Mouse (Mus musculus) stomach, postnatal 0 days (tissue): ENCODE measurements around the gene Gcsam. TPM values are rescaled to one million over a fixed set of nuclear protein-coding genes. Genes with fewer than 3 reads are reported as not detected.

ENCODE experiments used
- ATAC-seq: fragments of 200-750 bp; cut with Nextera tagmentation; 2 replicates; pipeline ENCODE4 v1.8.0; 2017; ENCODE audit not compliant: low FRiP score, low TSS enrichment
- DNase-seq: peaks from one replicate; pipeline ENCODE4 v3.0.0-alpha.2; 2016; ENCODE audit warnings: low spot score
- H3K27ac ChIP-seq: fragments of 300-500 bp; sonication (generic); replicated peaks from 2 replicates; pipeline ENCODE4 v1.5.1; 2014; ENCODE audit warnings: mild to moderate bottlenecking, control low read depth
- H3K27me3 ChIP-seq: fragments of 300-500 bp; sonication (generic); 2 replicates; pipeline ENCODE4 v1.6.1; 2014; ENCODE audit warnings: low read length; ENCODE audit not compliant: control insufficient read depth, insufficient read depth
- H3K36me3 ChIP-seq: fragments of 300-500 bp; sonication (generic); 2 replicates; pipeline ENCODE4 v1.6.1; 2014; ENCODE audit warnings: low read length, mixed read lengths; ENCODE audit not compliant: control insufficient read depth, insufficient read depth
- H3K4me1 ChIP-seq: fragments of 300-500 bp; sonication (generic); replicated peaks from 2 replicates; pipeline ENCODE4 v1.6.1; 2014; ENCODE audit warnings: antibody characterized with exemption; ENCODE audit not compliant: control insufficient read depth, insufficient read depth
- H3K4me2 ChIP-seq: fragments of 300-500 bp; sonication (generic); replicated peaks from 2 replicates; pipeline ENCODE4 v1.6.1; 2014; ENCODE audit warnings: low read depth, mild to moderate bottlenecking, control low read depth, moderate library complexity
- H3K4me3 ChIP-seq: fragments of 300-500 bp; sonication (generic); 2 replicates; pipeline ENCODE4 v1.5.1; 2014; ENCODE audit warnings: low read depth, low read length, control low read depth
- H3K9ac ChIP-seq: fragments of 300-500 bp; sonication (generic); 2 replicates; pipeline ENCODE4 v1.6.1; 2014; ENCODE audit warnings: mild to moderate bottlenecking, low read length, control low read depth, mixed read lengths
- H3K9me3 ChIP-seq: fragments of 300-500 bp; sonication (generic); 2 replicates; pipeline ENCODE4 v1.6.1; 2016; ENCODE audit warnings: low read length; ENCODE audit not compliant: control insufficient read depth
- CTCF ChIP-seq: IDR thresholded peaks from 2 replicates; pipeline ENCODE4 v1.5.1; 2016; ENCODE audit warnings: antibody characterized with exemption, low read depth, mild to moderate bottlenecking, moderate library complexity
- EP300 ChIP-seq: optimal IDR thresholded peaks from 2 replicates; pipeline ENCODE3; 2016; ENCODE audit warnings: antibody characterized with exemption
- WGBS: fragments of 180-500 bp; shearing (Covaris S2); extraction: QIAGEN DNeasy Blood & Tissue Kit; methylation state at CpG from one replicate; pipeline ENCODE4 v1.1.7; 2014; 5-methylcytosine and 5-hydroxymethylcytosine counted together
- polyA plus RNA-seq: library from polyadenylated mRNA; unstranded; fragments of >200 nt; fragmentation: Nextera tagmentation; extraction: Ambion mirVana; gene quantifications from 2 replicates; pipeline ENCODE4 v1.2.1, GENCODE M21; 2015

Gene Gcsam
- polyA plus RNA-seq, 1 experiment from 2014 or later: 0.11 TPM

DNA sequence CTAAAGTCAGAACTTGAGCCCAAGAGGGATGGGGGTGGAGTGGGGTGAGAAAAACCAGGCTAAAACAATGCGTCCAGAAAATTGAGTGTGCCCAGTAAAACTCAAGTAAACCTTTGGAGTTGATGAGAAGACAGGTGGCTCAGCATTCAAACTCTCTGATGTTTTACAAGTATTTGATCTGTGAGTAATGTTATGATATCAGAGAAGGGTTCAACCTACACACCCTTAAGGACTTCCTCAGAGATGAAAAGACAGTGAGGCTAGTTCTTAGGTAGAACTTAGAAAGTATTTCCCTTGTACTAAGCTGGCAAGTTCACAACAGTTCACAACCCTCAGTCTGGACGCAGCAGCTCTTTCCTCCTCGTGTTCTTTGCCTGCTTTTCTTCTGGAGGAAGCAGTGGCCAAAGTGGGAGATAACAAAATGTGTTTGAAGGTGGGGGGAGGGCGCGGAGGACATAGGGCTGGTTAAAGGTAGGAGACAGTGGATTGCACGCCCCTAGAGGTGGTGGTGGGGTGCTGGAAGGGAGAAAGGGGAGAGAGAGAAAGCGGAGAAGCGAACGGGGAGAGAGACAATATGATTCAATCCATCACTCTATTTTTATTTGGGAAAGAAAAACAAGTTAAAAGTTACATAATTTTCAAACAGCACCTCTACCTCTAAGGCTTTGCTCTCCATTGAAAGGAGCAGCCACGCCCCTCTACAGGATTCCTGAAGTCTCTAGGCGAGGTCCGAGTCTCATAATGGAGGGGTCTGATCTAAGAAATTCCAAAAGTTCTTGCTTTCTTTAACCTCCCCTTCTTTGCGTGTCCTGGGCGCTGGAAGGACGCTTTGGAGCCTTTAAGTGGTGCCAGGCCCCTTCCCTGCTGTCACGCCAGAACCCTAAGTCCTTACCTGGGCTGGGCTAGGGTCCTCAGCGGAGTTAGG lies 43.1 kb downstream of the Gcsam start:
- WGBS: 10% methylated on average over 17 of the region's 17 CpGs
- Histone ChIP-seq H3K4me2 (peak overlapping the region; percentile 60), H3K4me1 (no peaks in the 10 kb centered on the region), H3K9me3 (no peaks in the 10 kb centered on the region), H3K4me3 (peak overlapping the region; percentile 43), H3K27me3 (no peaks in the 10 kb centered on the region), H3K36me3 (no peaks in the 10 kb centered on the region), H3K27ac (peak overlapping the region; percentile 91), H3K9ac (peak overlapping the region; percentile 65)
- TF ChIP-seq EP300 (no peak), CTCF (peak; percentile 27; the same call in 1 of the 2 replicates)
- peak; percentile 25; the same call in 1 of the 2 replicates for ATAC-seq
- peak; percentile 60 for DNase-seq

DNA sequence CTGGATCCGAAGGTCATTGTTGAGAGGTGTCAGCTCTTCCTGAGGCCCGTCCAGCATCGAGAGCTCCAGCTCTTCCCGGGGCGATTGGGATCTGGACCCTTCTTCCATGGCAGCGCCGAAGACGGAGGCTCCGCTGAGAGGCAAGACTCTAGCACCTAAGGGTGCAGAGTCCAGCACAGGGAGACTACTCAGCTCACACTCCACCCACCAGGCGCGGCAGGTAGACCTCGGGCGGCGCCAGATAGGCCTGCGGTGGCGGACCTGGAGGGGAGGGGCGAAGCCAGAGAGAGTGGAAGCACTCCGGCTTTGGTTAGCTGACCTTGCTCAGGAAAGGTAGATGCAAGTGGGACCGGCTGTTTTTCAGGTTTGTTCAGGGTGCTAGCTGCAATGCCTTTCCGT lies 43.8 kb downstream of the Gcsam start, which contains the start of gene BC016579:
TSS of gene BC016579 (minus strand) at position 135 of the 399 bp plus-strand sequence.
- DNase-seq (peak; percentile 95), ATAC-seq (peak; percentile 98)
- Histone ChIP-seq H3K36me3 (no peaks in the 10 kb centered on the region), H3K9me3 (no peaks in the 10 kb centered on the region), H3K4me2 (peak within 1 kb of the TSS; percentile 60), H3K4me1 (no peaks in the 10 kb centered on the region), H3K27me3 (no peaks in the 10 kb centered on the region), H3K4me3 (peak within 1 kb of the TSS; percentile 43), H3K27ac (peak within 1 kb of the TSS; percentile 91), H3K9ac (peak within 1 kb of the TSS; percentile 65)
- 3% methylated on average over 20 of the region's 20 CpGs for WGBS
- TF ChIP-seq EP300 (no peak), CTCF (no peak)

DNA sequence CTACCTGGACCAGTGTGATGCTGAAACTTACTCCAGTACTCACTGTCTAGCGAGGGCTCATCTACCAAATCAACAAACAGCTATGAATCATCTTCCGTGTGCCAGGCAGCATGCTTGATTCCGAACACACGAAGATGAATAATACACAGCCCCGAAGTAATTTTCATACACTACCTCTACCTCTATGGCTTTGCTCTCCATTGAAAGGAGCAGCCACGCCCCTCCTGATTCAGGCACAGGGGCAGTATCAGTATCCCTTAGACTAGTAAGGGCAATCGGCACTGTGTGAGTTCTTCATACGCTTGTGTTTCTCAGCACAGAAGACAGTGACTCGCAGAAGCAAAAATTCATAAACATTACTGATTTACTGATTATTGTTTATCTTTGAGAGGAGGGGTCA lies 44.3 kb downstream of the Gcsam start:
- no peak for DNase-seq
- H3K9ac ChIP-seq: no peak overlapping the region
- WGBS: 46% methylated on average over 9 of the region's 9 CpGs
- H3K4me1 ChIP-seq: no peaks in the 10 kb centered on the region
- no peaks in the 10 kb centered on the region for H3K27me3 ChIP-seq
- no peaks in the 10 kb centered on the region for H3K36me3 ChIP-seq
- peak overlapping the region; percentile 91 for H3K27ac ChIP-seq
- ATAC-seq: no peak
- peak overlapping the region; percentile 60 for H3K4me2 ChIP-seq
- peak overlapping the region; percentile 43; the same call in 1 of the 2 replicates for H3K4me3 ChIP-seq
- TF ChIP-seq CTCF: no peak
- no peak for TF ChIP-seq EP300
- H3K9me3 ChIP-seq: no peaks in the 10 kb centered on the region

DNA sequence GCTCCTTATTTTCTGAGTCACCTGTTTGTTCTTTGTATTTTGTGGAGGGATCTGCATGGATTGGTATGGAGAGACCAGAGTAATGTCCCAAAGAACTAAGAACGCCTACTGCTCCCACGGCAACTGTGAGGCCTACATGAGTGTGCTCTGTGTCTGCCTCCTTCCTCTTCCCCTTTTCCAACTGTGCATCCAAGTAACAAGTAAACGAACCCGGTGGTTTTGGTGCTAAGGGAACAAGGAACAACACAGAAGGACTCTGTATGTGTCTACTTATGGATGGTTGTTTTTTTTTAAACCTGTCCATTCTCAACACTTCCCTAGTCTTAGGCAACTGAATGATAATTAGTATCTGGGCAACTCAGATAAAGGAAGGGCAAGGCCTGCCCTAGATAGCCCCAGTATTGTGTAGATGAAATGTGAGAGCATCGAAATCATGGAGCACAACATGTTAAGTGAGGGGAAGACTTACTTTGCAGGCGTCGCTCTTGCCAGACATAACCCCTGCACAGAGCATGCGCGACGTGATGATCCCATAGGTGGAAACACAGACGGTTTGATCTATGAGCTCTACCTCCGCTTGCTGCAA lies 47.5 kb downstream of the Gcsam start:
- Histone ChIP-seq H3K9ac (no peak overlapping the region), H3K4me2 (no peak overlapping the region), H3K4me3 (no peak overlapping the region), H3K27ac (no peak overlapping the region), H3K9me3 (no peaks in the 10 kb centered on the region), H3K36me3 (no peaks in the 10 kb centered on the region), H3K27me3 (no peaks in the 10 kb centered on the region), H3K4me1 (no peaks in the 10 kb centered on the region)
- TF ChIP-seq CTCF: no peak
- TF ChIP-seq EP300: no peak
- 86% methylated on average over 12 of the region's 12 CpGs for WGBS
- no peak for ATAC-seq
- DNase-seq: no peak

DNA sequence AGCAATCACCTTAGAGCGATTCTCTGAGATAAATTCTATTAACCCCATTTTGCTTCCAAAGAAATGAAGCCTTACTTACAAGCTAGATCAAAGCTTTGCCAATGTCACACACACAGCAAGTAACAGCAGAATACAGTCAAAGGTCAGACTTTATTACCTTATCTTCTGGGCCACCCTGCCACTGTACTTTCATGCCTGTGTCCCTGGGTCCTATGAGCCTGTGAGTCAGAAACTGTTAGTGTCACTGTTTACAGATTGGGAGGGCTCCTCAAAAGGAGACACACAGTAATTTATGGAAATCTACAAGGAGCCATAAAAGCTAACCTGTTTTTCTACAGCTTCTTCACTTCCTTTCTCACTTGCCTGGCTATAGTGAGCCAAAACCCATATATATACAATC lies 48.1 kb downstream of the Gcsam start:
- Histone ChIP-seq H3K4me3 (no peak overlapping the region), H3K9ac (no peak overlapping the region), H3K27me3 (no peaks in the 10 kb centered on the region), H3K4me2 (no peak overlapping the region), H3K27ac (no peak overlapping the region), H3K36me3 (no peaks in the 10 kb centered on the region), H3K9me3 (no peaks in the 10 kb centered on the region), H3K4me1 (no peaks in the 10 kb centered on the region)
- ATAC-seq (no peak), DNase-seq (no peak)
- TF ChIP-seq CTCF (no peak), EP300 (no peak)
- 89% methylated on average over 1 of the region's 1 CpGs for WGBS
